Comparison of ENCODE assay signal across 8 mouse cellular contexts in the genomic region with DNA sequence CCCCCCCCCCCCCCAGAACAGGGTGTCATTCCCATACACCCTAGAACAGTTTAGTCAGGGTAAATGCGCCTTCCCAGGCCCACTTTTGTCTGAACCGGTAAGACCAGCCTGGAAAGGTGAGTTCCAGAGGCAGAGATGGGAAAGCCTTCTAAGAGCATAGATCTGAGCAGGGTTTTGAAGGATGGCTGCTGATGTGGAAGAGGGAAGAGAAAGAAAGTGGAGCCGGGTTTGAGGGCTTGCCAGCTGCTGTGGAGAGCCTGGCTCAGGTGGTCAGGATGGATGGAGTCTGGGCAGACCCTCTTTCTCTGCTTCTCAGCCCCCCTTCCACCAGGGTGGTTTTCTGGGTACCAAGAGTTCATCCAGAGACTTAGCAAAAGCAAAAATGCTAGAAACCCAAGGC. TPM values are rescaled to one million over a fixed set of nuclear protein-coding genes. Genes with fewer than 3 reads are reported as not detected.
DNase-seq lines count a peak whose midpoint lies in the region; ATAC-seq and TF ChIP-seq lines count a peak whose summit lies in the region.

No protein-coding gene starts in this region.

- peak overlapping the region; percentile 62 for H3K4me2 ChIP-seq in heart, embryonic 13.5 days
- peak overlapping the region; percentile 40; the same call in 1 of the 2 replicates for H3K4me2 ChIP-seq in forebrain, postnatal 0 days (ENCODE audit: low read depth)
- 0 out of 2 replicates have a peak overlapping the region, but pooled peaks have one; percentile 53 for H3K4me2 ChIP-seq in liver, embryonic 15.5 days

- H3K9ac ChIP-seq in heart, embryonic 13.5 days, result peak overlapping the region; percentile 75; the same call in 1 of the 2 replicates
- H3K9ac ChIP-seq in forebrain, postnatal 0 days, result no peak overlapping the region
- no peak overlapping the region for H3K9ac ChIP-seq in liver, embryonic 15.5 days

- no peak overlapping the region for H3K4me3 ChIP-seq in heart, embryonic 13.5 days
- peak overlapping the region; percentile 88 for H3K4me3 ChIP-seq in E14TG2a.4 (replicated peaks; ENCODE audit: low read length)
- no peak overlapping the region for H3K4me3 ChIP-seq in forebrain, postnatal 0 days (ENCODE audit: low read depth, low read length)
- no peak overlapping the region for H3K4me3 ChIP-seq in liver, embryonic 15.5 days (replicated peaks)

- ATAC-seq in heart, embryonic 13.5 days (ENCODE audit: extremely low read depth, insufficient number of reproducible peaks, low FRiP score, low TSS enrichment), result no peak
- ATAC-seq in forebrain, postnatal 0 days, result no peak
- no peak for ATAC-seq in liver, embryonic 15.5 days (ENCODE audit: insufficient read depth)

- no peak for TF ChIP-seq CTCF in E14TG2a.4 (conservative IDR thresholded peaks at IDR 0.05; ENCODE audit: low read length)
- TF ChIP-seq CTCF in forebrain, postnatal 0 days (IDR thresholded peaks at IDR 0.05; ENCODE audit: low read depth), result no peak

- H3K27me3 ChIP-seq in heart, embryonic 13.5 days (replicated peaks), result 0 out of 2 replicates have a peak, but pooled peaks cover 3% of the 10 kb centered on the region
- no peaks in the 10 kb centered on the region for H3K27me3 ChIP-seq in E14TG2a.4 (ENCODE audit: insufficient read depth, low read length)
- H3K27me3 ChIP-seq in forebrain, postnatal 0 days (ENCODE audit: insufficient read depth, low read length), result no peaks in the 10 kb centered on the region
- H3K27me3 ChIP-seq in liver, embryonic 15.5 days, result peaks cover 6% of the 10 kb centered on the region; the same call in 1 of the 2 replicates

- DNase-seq in heart, postnatal 14 days, result no peak
- DNase-seq in forebrain, postnatal 0 days, result no peak
- DNase-seq in adrenal gland, adult 18-20 months (ENCODE audit: low spot score in 2 of 2), result no peak
- DNase-seq in thymus, postnatal 14 days, result no peak
- no peak for DNase-seq in embryo, embryonic 9.5 days (ENCODE audit: extremely low spot score)

- no peaks in the 10 kb centered on the region for H3K36me3 ChIP-seq in heart, embryonic 13.5 days
- H3K36me3 ChIP-seq in E14TG2a.4 (ENCODE audit: insufficient read depth, low read length), result no peaks in the 10 kb centered on the region
- H3K36me3 ChIP-seq in forebrain, postnatal 0 days (ENCODE audit: insufficient read depth), result no peaks in the 10 kb centered on the region
- H3K36me3 ChIP-seq in liver, embryonic 15.5 days (replicated peaks), result peaks cover 5% of the 10 kb centered on the region; the same call in 1 of the 2 replicates

- peaks cover 77% of the 10 kb centered on the region for H3K4me1 ChIP-seq in heart, embryonic 13.5 days
- peaks cover 67% of the 10 kb centered on the region for H3K4me1 ChIP-seq in E14TG2a.4 (replicated peaks; ENCODE audit: low read depth, low read length)
- H3K4me1 ChIP-seq in forebrain, postnatal 0 days (ENCODE audit: insufficient read depth), result peaks cover 25% of the 10 kb centered on the region
- peaks cover 90% of the 10 kb centered on the region for H3K4me1 ChIP-seq in liver, embryonic 15.5 days (replicated peaks)

- intact Hi-C loops in heart, postnatal 14 days (cut with DNase I), result loop anchor here (2.0 kb wide), 1 partner anchor 25 kb away; no protein-coding TSS in a partner anchor

- H3K27ac ChIP-seq in heart, embryonic 13.5 days (replicated peaks), result 0 out of 2 replicates have a peak overlapping the region, but pooled peaks have one; percentile 93
- peak overlapping the region; percentile 66; the same call in 1 of the 2 replicates for H3K27ac ChIP-seq in forebrain, postnatal 0 days (ENCODE audit: low read depth, low read length)
- H3K27ac ChIP-seq in liver, embryonic 15.5 days (replicated peaks), result no peak overlapping the region

- 60% methylated on average over 3 of the region's 3 CpGs for WGBS in heart, embryonic 13.5 days
- 24% methylated on average over 3 of the region's 3 CpGs for WGBS in forebrain, postnatal 0 days
- WGBS in liver, embryonic 15.5 days (ENCODE audit: insufficient replicate concordance), result 65% methylated on average over 3 of the region's 3 CpGs

- H3K9me3 ChIP-seq in heart, embryonic 13.5 days, result no peaks in the 10 kb centered on the region
- no peaks in the 10 kb centered on the region for H3K9me3 ChIP-seq in E14TG2a.4 (ENCODE audit: low read length)
- H3K9me3 ChIP-seq in forebrain, postnatal 0 days (ENCODE audit: low read length), result no peaks in the 10 kb centered on the region
- no peaks in the 10 kb centered on the region for H3K9me3 ChIP-seq in liver, embryonic 15.5 days (replicated peaks)

RNA-seq across cellular contexts. Expression of gene Gins2, which starts 55.7 kb away (rescaled TPM):
- polyA plus RNA-seq in heart, embryonic 13.5 days (2015; fragmentation: Nextera tagmentation; extraction: Ambion mirVana), result 79.8 and 80.4 TPM in 2 replicates
- total RNA-seq in heart, postnatal 14 days (2021), result 1 to 10 TPM; 3.2 to 6.4 TPM
- 2.6 and 5.3 TPM in 2 replicates for total RNA-seq in forebrain, postnatal 0 days (2014; rRNA removed)
- polyA plus RNA-seq in forebrain, postnatal 0 days (2015; fragmentation: Nextera tagmentation; extraction: Ambion mirVana), result 9.6 and 10.7 TPM in 2 replicates
- 50.1 and 52.3 TPM in 2 replicates for polyA plus RNA-seq in liver, embryonic 15.5 days (2015; fragmentation: Nextera tagmentation; extraction: Ambion mirVana)
- 1 to 10 TPM; 4.6 to 5.0 TPM for total RNA-seq in adrenal gland, adult 18-20 months (2021)
